Mouse (Mus musculus) embryonic facial prominence, embryonic 14.5 days (tissue): ENCODE measurements around the gene Olfr313. TPM values are rescaled to one million over a fixed set of nuclear protein-coding genes. Genes with fewer than 3 reads are reported as not detected.
"Not testable (repeated sequence)": the region's sequence is repeated elsewhere in the genome, so short reads cannot be mapped to it uniquely, and the experiment has no call there.

Source experiments
- ATAC-seq: fragments of 200-750 bp; cut with Nextera tagmentation; 2 replicates; pipeline ENCODE4 v1.8.0; 2017; ENCODE audit warnings: low read depth, moderate number of reproducible peaks, moderate TSS enrichment
- DNase-seq: peaks from one replicate; pipeline ENCODE4 v3.0.0-alpha.2; 2015; ENCODE audit warnings: low spot score
- H3K27ac ChIP-seq: fragments of 300-500 bp; sonication (generic); replicated peaks from 2 replicates; pipeline ENCODE4 v1.5.1; 2014; ENCODE audit warnings: low read depth, mild to moderate bottlenecking, low read length, moderate library complexity
- H3K27me3 ChIP-seq: fragments of 300-500 bp; sonication (generic); replicated peaks from 2 replicates; pipeline ENCODE4 v1.6.1; 2014; ENCODE audit warnings: low read length; ENCODE audit not compliant: control insufficient read depth, insufficient read depth
- H3K36me3 ChIP-seq: fragments of 300-500 bp; sonication (generic); 2 replicates; pipeline ENCODE4 v1.6.1; 2014; ENCODE audit warnings: low read length, mixed read lengths; ENCODE audit not compliant: control insufficient read depth, insufficient read depth
- H3K4me1 ChIP-seq: fragments of 300-500 bp; sonication (generic); 2 replicates; pipeline ENCODE4 v1.6.1; 2014; ENCODE audit warnings: antibody characterized with exemption, low read length; ENCODE audit not compliant: control insufficient read depth, insufficient read depth
- H3K4me2 ChIP-seq: fragments of 300-500 bp; sonication (generic); 2 replicates; pipeline ENCODE4 v1.6.1; 2014; ENCODE audit warnings: low read depth, mild to moderate bottlenecking, low read length, moderate library complexity, mixed read lengths
- H3K4me3 ChIP-seq: fragments of 300-500 bp; sonication (generic); 2 replicates; pipeline ENCODE4 v1.5.1; 2014; ENCODE audit warnings: low read depth, mild to moderate bottlenecking, low read length
- H3K9ac ChIP-seq: fragments of 300-500 bp; sonication (generic); 2 replicates; pipeline ENCODE4 v1.6.1; 2014; ENCODE audit warnings: low read depth, mild to moderate bottlenecking, low read length, moderate library complexity, mixed read lengths
- H3K9me3 ChIP-seq: fragments of 300-500 bp; sonication (generic); 2 replicates; pipeline ENCODE4 v1.6.1; 2016; ENCODE audit warnings: low read length; ENCODE audit not compliant: control insufficient read depth
- WGBS: fragments of 180-500 bp; shearing (Covaris S2); extraction: QIAGEN DNeasy Blood & Tissue Kit; methylation state at CpG from one replicate; pipeline ENCODE4 v1.1.7; 2014; 5-methylcytosine and 5-hydroxymethylcytosine counted together
- polyA plus RNA-seq: library from polyadenylated mRNA; unstranded; fragments of >200 nt; fragmentation: Nextera tagmentation; extraction: Ambion mirVana; gene quantifications from 2 replicates; pipeline ENCODE4 v1.2.1, GENCODE M21; 2014

The Olfr313 gene
- polyA plus RNA-seq, 1 experiment from 2014 or later = 0.07 TPM

DNA sequence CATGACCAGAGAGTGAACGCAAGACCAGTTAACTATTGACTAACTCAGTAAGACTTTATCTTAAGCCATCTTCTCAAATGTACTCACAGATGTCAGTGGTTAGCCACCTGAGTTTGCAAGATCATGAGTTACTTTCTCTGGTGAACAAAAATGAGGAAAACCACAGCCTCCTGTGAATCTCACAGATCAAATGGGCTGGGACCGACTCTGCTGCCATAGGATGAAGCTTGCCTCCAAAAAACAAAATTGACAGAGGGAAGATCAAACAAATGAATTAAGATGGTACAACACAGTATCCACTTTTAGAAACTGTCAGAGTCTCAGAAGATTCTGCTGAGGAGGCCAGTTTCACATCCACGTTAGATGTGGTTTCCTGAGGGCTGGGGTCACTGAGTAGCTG is 15.0 kb downstream of the Olfr313 start:
- no peak overlapping the region for H3K4me2 ChIP-seq
- ATAC-seq (no peak), DNase-seq (no peak)
- no peaks in the 10 kb centered on the region for H3K27me3 ChIP-seq
- no peak overlapping the region for H3K9ac ChIP-seq
- H3K36me3 ChIP-seq = no peaks in the 10 kb centered on the region
- no peaks in the 10 kb centered on the region for H3K9me3 ChIP-seq
- H3K4me3 ChIP-seq = no peak overlapping the region
- H3K4me1 ChIP-seq = no peaks in the 10 kb centered on the region
- no peak overlapping the region for H3K27ac ChIP-seq
- WGBS = 69% methylated on average over 3 of the region's 3 CpGs

DNA sequence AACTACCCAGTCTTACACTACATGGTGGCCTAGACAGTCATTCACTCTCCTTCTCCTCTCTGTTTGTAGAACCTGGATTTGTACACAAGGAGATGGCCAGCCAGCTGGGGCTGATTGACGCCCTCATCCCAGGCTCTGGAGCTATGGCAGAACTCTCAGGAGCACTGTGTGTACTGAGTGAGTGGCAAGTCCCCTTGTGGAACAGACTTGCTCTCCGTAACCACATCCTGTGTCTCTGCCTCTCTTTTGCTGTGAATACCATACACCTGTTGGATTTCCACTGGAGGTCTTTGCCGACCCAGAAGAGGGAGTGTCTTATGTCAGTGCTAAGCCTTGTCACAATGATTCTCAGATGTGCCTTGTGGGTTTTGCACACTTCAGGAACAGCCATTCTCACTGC is 17.7 kb downstream of the Olfr313 start:
- H3K27me3 ChIP-seq, ATAC-seq, H3K4me1 ChIP-seq, H3K9me3 ChIP-seq, H3K36me3 ChIP-seq, H3K4me3 ChIP-seq, H3K4me2 ChIP-seq, H3K27ac ChIP-seq, H3K9ac ChIP-seq, DNase-seq: not testable (repeated sequence)
- 78% methylated on average over 2 of the region's 3 CpGs for WGBS

DNA sequence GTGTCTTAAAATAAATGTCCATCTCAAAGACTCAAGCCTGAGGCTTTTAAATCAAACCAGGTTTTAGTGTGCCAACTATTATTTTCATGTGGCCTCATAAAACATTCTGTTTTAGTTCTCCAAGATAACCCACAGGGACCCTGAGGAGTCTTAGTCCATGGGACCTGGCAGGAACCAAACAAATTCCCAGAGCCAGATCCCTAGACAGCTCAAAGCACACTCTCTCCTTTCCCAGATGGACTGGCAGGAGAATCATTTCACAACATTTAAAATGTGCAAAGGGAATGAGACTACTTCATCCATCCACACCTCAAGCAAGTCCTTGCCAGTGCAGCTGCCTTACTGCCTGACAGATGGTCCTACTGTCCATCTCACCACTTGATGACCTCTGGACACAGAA is 24.2 kb downstream of the Olfr313 start, which contains the start of gene Olfr311:
Gene Olfr311 (plus strand): TSS at position 301 of the 400 bp plus-strand sequence.
- not testable (repeated sequence) for H3K9ac ChIP-seq, H3K27ac ChIP-seq, H3K36me3 ChIP-seq, H3K27me3 ChIP-seq, H3K4me2 ChIP-seq, H3K4me1 ChIP-seq, DNase-seq, H3K4me3 ChIP-seq, H3K9me3 ChIP-seq, ATAC-seq

DNA sequence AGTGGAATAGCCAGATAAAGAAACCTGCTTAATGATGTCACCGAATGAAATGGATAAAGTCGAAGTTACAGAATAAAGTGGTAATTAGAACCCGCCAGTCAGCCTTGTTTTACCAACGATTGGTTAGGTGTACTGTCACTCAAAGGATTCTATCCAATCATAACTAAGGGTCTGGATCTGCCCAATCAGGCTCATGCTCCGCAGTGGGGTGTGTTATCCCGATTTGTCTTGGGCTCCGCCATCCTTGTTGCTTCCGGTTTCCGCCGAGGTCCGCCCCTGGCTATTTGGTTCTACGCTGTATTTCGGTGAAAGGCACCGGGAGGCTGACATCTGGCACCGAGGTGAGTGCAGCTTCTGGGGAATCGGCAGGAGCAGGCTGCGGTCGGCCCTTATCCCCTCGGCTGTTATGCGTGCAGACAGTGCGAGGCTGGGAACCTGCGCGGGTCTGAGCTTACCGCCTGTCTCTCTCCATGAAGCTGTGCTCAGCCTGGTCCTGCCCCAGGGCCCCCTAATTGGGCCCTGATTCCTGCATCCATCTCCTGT is 32.2 kb downstream of the Olfr313 start, which contains the start of gene Gm12258:
Gene Gm12258 (plus strand): TSS at position 240 of the 543 bp plus-strand sequence.
- WGBS = 0% methylated on average over 22 of the region's 24 CpGs
- ATAC-seq = peak; percentile 100

DNA sequence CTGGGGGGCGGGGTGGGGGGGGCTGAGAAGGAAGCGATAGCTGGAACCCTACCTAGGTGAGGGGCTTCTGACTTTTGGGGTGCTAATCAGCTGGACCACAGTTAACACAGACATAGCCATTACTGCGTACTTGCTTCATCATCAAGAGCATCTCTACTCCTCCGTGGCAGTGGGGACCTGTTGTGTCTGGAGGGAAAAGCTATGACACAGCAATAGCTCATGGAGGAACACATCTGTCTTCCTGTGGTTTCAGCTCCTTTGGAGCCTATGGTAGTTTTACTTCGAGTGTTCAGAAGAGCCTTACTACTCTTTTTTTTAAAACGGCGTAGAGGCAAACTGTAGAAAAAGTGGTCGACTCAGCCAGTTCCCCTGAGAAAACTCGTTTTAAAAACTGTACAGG is 32.8 kb downstream of the Olfr313 start:
- Histone ChIP-seq H3K4me1 (peaks cover 7% of the 10 kb centered on the region; the same call in 1 of the 2 replicates), H3K27me3 (no peaks in the 10 kb centered on the region), H3K9ac (peak overlapping the region; percentile 77), H3K4me2 (peak overlapping the region; percentile 71), H3K4me3 (peak overlapping the region; percentile 71), H3K36me3 (peaks cover 32% of the 10 kb centered on the region), H3K9me3 (no peaks in the 10 kb centered on the region), H3K27ac (no peak overlapping the region)
- 39% methylated on average over 9 of the region's 9 CpGs for WGBS
- ATAC-seq = no peak
- no peak for DNase-seq

More for the DNA sequence above, 32.2 kb downstream of the Olfr313 start, which contains the start of gene Gm12258:
- Histone ChIP-seq H3K4me1 (peaks cover 7% of the 10 kb centered on the region; the same call in 1 of the 2 replicates), H3K4me2 (peak within 1 kb of the TSS; percentile 71), H3K9me3 (no peaks in the 10 kb centered on the region), H3K27ac (peak within 1 kb of the TSS; percentile 65), H3K4me3 (peak within 1 kb of the TSS; percentile 71), H3K36me3 (peaks cover 26% of the 10 kb centered on the region), H3K27me3 (no peaks in the 10 kb centered on the region), H3K9ac (peak within 1 kb of the TSS; percentile 77)
- peak; percentile 98 for DNase-seq

DNA sequence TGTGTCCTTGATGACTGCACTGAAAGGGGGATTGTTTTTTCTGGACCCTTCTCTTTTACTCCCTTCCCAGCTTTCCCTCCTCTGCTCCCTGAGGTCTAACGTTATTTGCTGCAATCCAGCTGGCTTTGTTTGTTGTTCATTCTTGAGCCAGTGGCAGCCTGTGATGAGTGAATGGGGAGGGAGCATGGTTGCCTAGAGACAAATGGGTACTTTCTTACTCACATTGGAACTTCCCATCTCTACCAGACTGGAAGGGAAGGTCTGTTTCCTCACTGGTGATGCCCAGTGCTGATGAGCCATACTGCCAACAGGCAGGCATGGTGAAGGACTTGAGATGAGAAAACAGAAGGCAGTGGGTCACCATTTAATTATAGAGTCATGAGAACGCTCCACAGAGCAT is 34.9 kb downstream of the Olfr313 start:
- WGBS = 68% methylated on average over 2 of the region's 2 CpGs
- no peak for DNase-seq
- ATAC-seq = no peak
- Histone ChIP-seq H3K27me3 (no peaks in the 10 kb centered on the region), H3K36me3 (peaks cover 40% of the 10 kb centered on the region), H3K4me2 (no peak overlapping the region), H3K27ac (no peak overlapping the region), H3K4me3 (no peak overlapping the region), H3K9ac (no peak overlapping the region), H3K4me1 (peaks cover 7% of the 10 kb centered on the region; the same call in 1 of the 2 replicates), H3K9me3 (no peaks in the 10 kb centered on the region)

DNA sequence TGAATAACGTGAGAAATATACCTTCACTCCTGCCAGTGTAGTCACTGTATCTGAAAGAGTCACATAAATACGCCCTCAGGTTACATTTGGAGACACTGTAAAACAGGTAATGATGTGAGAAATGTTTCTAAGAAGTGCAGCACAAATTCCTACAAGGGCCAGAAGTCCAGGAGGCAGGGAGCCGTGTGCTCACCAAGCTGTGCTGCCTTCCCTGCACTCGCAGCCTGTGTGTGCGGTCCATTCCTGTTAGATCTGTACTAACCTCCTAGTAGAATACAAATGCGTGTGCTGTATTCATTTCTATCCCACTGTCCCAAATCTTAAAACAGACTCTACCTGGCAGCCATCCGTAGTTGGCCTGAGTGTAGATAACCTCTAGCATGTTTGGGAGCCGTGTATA is 45.9 kb downstream of the Olfr313 start:
- Histone ChIP-seq H3K27ac (no peak overlapping the region), H3K9ac (no peak overlapping the region), H3K4me1 (no peaks in the 10 kb centered on the region), H3K4me3 (no peak overlapping the region), H3K27me3 (no peaks in the 10 kb centered on the region), H3K4me2 (no peak overlapping the region), H3K36me3 (peaks cover 41% of the 10 kb centered on the region), H3K9me3 (peaks cover 38% of the 10 kb centered on the region)
- no peak for DNase-seq
- ATAC-seq = no peak
- 96% methylated on average over 8 of the region's 8 CpGs for WGBS

DNA sequence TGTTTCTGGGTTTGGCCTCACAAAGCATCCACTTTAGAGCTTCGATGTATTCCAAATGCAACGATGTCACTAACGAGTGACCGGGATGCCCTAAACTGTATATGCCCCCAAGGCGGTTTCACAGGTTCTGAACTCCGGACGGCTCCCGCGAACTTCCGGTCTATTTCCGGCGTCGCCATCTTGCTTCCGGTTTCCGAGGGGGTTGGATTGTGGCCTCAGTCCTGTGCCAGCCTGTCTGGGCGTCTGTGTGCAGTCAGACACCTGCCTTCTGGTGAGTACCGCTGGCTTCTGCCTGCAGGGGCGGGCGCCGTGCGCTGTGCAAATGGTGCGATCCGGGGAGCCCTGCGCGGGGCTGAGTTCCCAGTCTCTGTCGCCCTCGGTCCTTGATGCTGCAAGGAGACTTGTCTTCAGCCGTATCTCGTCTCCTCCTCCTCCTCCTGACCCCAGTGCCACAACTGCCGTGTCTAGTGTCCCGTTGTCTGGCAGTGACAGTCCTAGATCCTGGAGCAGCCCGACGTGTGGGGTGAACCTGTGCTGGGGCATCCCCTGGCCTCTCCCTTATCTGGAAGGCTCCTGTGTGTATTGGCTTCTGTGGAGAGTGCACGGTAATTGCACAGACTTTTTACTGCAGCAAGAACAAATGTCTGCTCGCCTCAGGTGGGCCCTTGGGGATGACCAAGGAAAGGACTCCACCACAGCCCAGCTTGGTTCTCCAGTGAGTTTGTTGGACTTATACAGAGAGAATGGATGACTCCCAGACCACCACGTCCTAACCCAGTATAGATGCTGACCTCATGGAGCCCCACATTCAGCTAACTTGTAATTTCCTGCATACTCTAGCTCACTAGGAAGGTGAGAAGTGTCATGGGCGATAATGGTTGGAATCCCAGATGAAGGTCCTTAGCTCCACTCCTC is 52.5 kb downstream of the Olfr313 start, which contains the start of gene 2810021J22Rik:
Gene 2810021J22Rik (plus strand): TSS at position 178 of the 915 bp plus-strand sequence.
- 4% methylated on average over 37 of the region's 37 CpGs for WGBS
- Histone ChIP-seq H3K4me3 (peak within 1 kb of the TSS; percentile 76), H3K9ac (peak within 1 kb of the TSS; percentile 84), H3K9me3 (no peaks in the 10 kb centered on the region), H3K27me3 (no peaks in the 10 kb centered on the region), H3K27ac (peak within 1 kb of the TSS; percentile 76), H3K4me2 (peak within 1 kb of the TSS; percentile 77), H3K4me1 (0 out of 2 replicates have a peak, but pooled peaks cover 6% of the 10 kb centered on the region), H3K36me3 (peaks cover 9% of the 10 kb centered on the region)
- DNase-seq (peak; percentile 90), ATAC-seq (peak; percentile 92)
